Comparison of ENCODE assay signal across 11 mouse cellular contexts in the genomic region with DNA sequence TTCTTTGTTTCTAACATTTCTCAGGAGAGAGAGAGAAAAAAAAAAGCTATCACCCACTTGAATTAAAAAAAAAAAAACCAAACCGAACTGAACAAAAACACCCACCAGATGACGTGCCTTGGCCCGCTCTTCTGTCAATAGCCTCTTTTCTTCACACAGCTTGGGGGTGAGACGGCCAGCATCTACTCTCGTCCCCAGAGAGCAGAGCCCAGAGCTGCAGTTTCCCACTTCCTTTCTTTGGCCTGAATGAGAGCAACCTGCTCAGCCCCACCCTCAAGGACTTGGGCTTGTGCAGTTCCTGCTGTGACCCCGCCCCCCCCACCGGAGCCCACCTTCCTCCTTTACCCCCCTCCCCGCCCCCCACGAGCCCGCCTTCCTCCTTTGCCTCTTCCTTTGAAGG. TPM values are rescaled to one million over a fixed set of nuclear protein-coding genes. Genes with fewer than 3 reads are reported as not detected.
DNase-seq lines count a peak whose midpoint lies in the region; ATAC-seq and TF ChIP-seq lines count a peak whose summit lies in the region.
"Had no signal": no experiment of that assay in that cellular context is flagged by ENCODE, and none has a peak within 500 bp of the region (broad histone marks: within the 10 kb centered on the region; RNA-seq: fewer than 3 reads in every experiment).

No protein-coding gene starts in this region.

- peak overlapping the region; percentile 18; the same call in 1 of the 2 replicates for H3K4me2 ChIP-seq in heart, postnatal 0 days (ENCODE audit: low read depth, low read length)
- H3K4me2 ChIP-seq: forebrain, embryonic 13.5 days; liver, embryonic 12.5 days had no signal

- no peaks in the 10 kb centered on the region for H3K9me3 ChIP-seq in heart, postnatal 0 days (replicated peaks; ENCODE audit: control insufficient read depth, low read length)
- H3K9me3 ChIP-seq: forebrain, embryonic 13.5 days; liver, embryonic 12.5 days had no signal

- H3K4me3 ChIP-seq in heart, postnatal 0 days (ENCODE audit: low read depth, low read length): no peak overlapping the region
- H3K4me3 ChIP-seq: forebrain, embryonic 13.5 days; liver, embryonic 12.5 days had no signal

- H3K27ac ChIP-seq in heart, postnatal 0 days (ENCODE audit: low read depth): 0 out of 2 replicates have a peak overlapping the region, but pooled peaks have one; percentile 43
- H3K27ac ChIP-seq: forebrain, embryonic 13.5 days; liver, embryonic 12.5 days had no signal

- no peaks in the 10 kb centered on the region for H3K27me3 ChIP-seq in heart, postnatal 0 days (ENCODE audit: control insufficient read depth, insufficient read depth, low read length)
- H3K27me3 ChIP-seq: forebrain, embryonic 13.5 days; liver, embryonic 12.5 days had no signal

- TF ChIP-seq EP300 in heart, postnatal 0 days (IDR thresholded peaks at IDR 0.05; ENCODE audit: low read depth): no peak

- no peak for ATAC-seq in heart, postnatal 0 days (ENCODE audit: insufficient read depth, low read depth)
- ATAC-seq in megakaryocyte, adult 5-6 weeks (ENCODE audit: poor library complexity, severe bottlenecking): peak; percentile 45; the same call in 1 of the 2 replicates
- ATAC-seq: forebrain, embryonic 13.5 days; liver, embryonic 12.5 days had no signal

- peaks cover 20% of the 10 kb centered on the region for H3K4me1 ChIP-seq in heart, postnatal 0 days (ENCODE audit: control insufficient read depth, insufficient read depth)
- H3K4me1 ChIP-seq: liver, embryonic 12.5 days had no signal

- no peak for DNase-seq in heart, postnatal 0 days (ENCODE audit: low spot score)
- DNase-seq in heart, postnatal 4 days: no peak
- peak; percentile 1 for DNase-seq in urinary bladder, adult 2 months (ENCODE audit: low spot score)
- no peak for DNase-seq in urinary bladder, postnatal 14 days (ENCODE audit: low spot score)
- DNase-seq in ovary, adult 18-20 months (ENCODE audit: low spot score): no peak
- DNase-seq in right cerebral cortex, postnatal 25 days: no peak
- no peak for DNase-seq in layer of hippocampus, adult 11-12 months (ENCODE audit: low spot score)
- DNase-seq: cerebellum, adult 18-20 months had no signal

- no peak overlapping the region for H3K9ac ChIP-seq in heart, postnatal 0 days (replicated peaks; ENCODE audit: low read depth, low read length)
- H3K9ac ChIP-seq: forebrain, embryonic 13.5 days; liver, embryonic 12.5 days had no signal

- WGBS in heart, postnatal 0 days: 56% methylated on average over 10 of the region's 10 CpGs

- no peak for TF ChIP-seq CTCF in heart, postnatal 0 days (IDR thresholded peaks at IDR 0.05; ENCODE audit: low read depth)

- peaks cover 5% of the 10 kb centered on the region; the same call in 1 of the 2 replicates for H3K36me3 ChIP-seq in heart, postnatal 0 days (replicated peaks; ENCODE audit: control insufficient read depth, insufficient read depth, low read length)
- H3K36me3 ChIP-seq: liver, embryonic 12.5 days had no signal

RNA-seq across cellular contexts. Expression of a gene that starts 48.6 kb away (rescaled TPM):
- not detected in 2 replicates for total RNA-seq in heart, postnatal 0 days (2014; rRNA removed; ENCODE audit: low replicate concordance)
- polyA plus RNA-seq in heart, postnatal 0 days (2015; fragmentation: Nextera tagmentation; extraction: Ambion mirVana): 0.08 and 0.10 TPM in 2 replicates
- total RNA-seq in heart, postnatal 4 days (2021): not detected
- polyA plus RNA-seq in urinary bladder, adult 2 months (2012; rRNA removed): 3.9 and 4.3 TPM in 2 replicates
- total RNA-seq in megakaryocyte, adult 5-6 weeks (2015): 0.27 TPM in 1 of 2 replicates, not detected in the other
- not detected in 2 replicates for total RNA-seq in megakaryocyte, adult 5-6 weeks (2017)
